Mouse (Mus musculus): ENCODE results near the gene Pttg1ip. TPM values are rescaled to one million over a fixed set of nuclear protein-coding genes. Genes with fewer than 3 reads are reported as not detected.

The Pttg1ip gene
- polyA plus RNA-seq, 1 experiment from 2014 or later = 127 TPM

DNA sequence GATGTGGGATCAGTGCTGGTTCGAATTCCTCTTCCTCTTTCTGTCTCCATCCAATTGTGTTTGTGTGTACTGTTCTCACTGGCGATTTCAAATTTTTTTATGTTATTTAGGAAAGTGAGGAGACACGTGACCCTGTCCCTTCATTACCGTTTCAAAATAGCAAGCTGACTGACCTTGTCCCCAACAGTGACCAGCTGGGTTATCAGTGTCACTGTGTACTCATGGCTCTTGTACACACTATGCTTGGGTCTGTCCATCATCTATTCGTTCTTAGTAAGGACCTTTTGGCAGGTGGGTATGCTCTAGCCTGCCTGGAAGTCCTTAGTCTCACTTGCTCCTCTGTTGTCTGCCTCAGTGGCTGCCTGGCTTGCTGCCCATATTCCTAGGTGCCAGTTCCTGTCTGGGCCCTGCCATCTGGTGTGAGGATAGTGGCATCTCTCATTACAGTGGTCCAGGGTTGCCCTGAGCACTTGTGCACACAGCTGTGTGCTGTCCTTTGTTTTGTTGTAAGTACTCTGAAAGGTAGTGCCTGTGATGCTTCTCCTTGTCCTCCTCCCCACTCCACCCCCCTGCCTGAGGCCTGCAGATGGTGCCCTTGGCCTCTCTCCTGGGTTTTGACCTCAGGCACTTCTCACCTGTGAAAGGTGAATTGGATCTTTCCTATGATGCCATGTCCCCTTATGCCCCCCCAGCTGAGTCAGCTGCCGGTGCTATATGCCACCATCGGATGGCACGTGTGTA lies 28.9 kb downstream of the Pttg1ip start:
- no peaks in the 10 kb centered on the region for H3K9me3 ChIP-seq (ENCODE audit: control insufficient read depth, low read length)
- peaks cover 15% of the 10 kb centered on the region for H3K4me1 ChIP-seq (replicated peaks; ENCODE audit: control insufficient read depth, insufficient read depth, low read length)
- H3K9ac ChIP-seq (ENCODE audit: low read length) = no peak overlapping the region
- no peak overlapping the region for H3K4me3 ChIP-seq (ENCODE audit: low read length)
- H3K4me2 ChIP-seq (ENCODE audit: low read depth, low read length) = no peak overlapping the region
- H3K36me3 ChIP-seq (ENCODE audit: control insufficient read depth, insufficient read depth, low read length) = peaks cover 36% of the 10 kb centered on the region
- 82% methylated on average over 8 of the region's 8 CpGs for WGBS
- no peak overlapping the region for H3K27ac ChIP-seq (ENCODE audit: low read length)
- H3K27me3 ChIP-seq (ENCODE audit: control insufficient read depth, insufficient read depth, low read depth, low read length) = no peaks in the 10 kb centered on the region
- ATAC-seq (ENCODE audit: low read depth) = no peak

DNA sequence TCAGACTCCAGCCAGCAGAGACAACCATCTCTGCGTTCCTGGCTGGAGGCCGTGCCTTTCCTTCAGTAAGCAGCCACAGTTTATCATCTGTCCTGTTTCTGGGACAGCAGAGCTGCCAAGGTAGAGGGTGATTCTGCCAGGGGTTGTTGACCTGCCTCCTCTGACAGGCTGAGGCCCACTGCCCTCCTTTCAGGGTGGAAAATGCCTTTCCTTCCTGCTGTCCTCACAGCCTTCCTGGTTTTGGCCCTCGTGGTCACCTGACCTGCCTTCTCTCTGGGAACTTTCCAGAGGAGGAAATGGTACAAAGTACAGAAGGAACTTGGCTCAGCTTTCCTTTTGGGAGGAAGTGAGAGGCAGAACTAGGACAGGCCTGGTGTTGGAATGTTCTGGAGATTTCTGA lies 31.9 kb downstream of the Pttg1ip start:
- peaks cover 3% of the 10 kb centered on the region for H3K4me1 ChIP-seq (replicated peaks; ENCODE audit: control insufficient read depth, insufficient read depth, low read length)
- peaks cover 56% of the 10 kb centered on the region for H3K36me3 ChIP-seq (ENCODE audit: control insufficient read depth, insufficient read depth, low read length)
- peak; percentile 71 for ATAC-seq (ENCODE audit: low read depth)
- 0 out of 2 replicates have a peak overlapping the region, but pooled peaks have one; percentile 5 for H3K9ac ChIP-seq (ENCODE audit: low read length)
- H3K27me3 ChIP-seq (ENCODE audit: control insufficient read depth, insufficient read depth, low read depth, low read length) = no peaks in the 10 kb centered on the region
- no peaks in the 10 kb centered on the region for H3K9me3 ChIP-seq (ENCODE audit: control insufficient read depth, low read length)
- WGBS = 68% methylated on average over 3 of the region's 3 CpGs
- H3K4me2 ChIP-seq (ENCODE audit: low read depth, low read length) = no peak overlapping the region
- no peak overlapping the region for H3K4me3 ChIP-seq (ENCODE audit: low read length)
- peak overlapping the region; percentile 79 for H3K27ac ChIP-seq (ENCODE audit: low read length)

DNA sequence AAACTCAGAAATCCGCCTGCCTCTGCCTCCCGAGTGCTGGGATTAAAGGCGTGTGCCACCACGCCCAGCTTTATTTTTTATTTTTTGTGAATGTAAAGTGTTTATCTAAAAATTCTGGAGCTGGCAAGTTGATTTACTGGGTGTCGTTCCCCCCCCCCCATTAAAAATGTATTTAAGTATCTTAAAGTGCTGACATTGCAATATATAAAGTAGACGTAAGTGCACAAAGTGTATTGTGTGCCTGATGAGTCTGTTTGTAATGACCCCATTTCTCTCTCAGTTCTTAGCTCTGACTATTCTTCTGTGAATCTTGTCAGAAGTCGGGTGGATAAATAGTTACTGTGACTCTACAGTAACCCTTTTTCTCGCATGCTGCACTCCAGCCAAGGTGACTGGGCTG lies 34.1 kb downstream of the Pttg1ip start:
- Histone ChIP-seq H3K9me3 (ENCODE audit: control insufficient read depth, low read length) (no peaks in the 10 kb centered on the region), H3K9ac (ENCODE audit: low read length) (no peak overlapping the region), H3K27ac (ENCODE audit: low read length) (no peak overlapping the region), H3K4me2 (ENCODE audit: low read depth, low read length) (no peak overlapping the region), H3K27me3 (ENCODE audit: control insufficient read depth, insufficient read depth, low read depth, low read length) (no peaks in the 10 kb centered on the region), H3K36me3 (ENCODE audit: control insufficient read depth, insufficient read depth, low read length) (peaks cover 54% of the 10 kb centered on the region), H3K4me1 (replicated peaks; ENCODE audit: control insufficient read depth, insufficient read depth, low read length) (peaks cover 3% of the 10 kb centered on the region), H3K4me3 (ENCODE audit: low read length) (no peak overlapping the region)
- WGBS = 86% methylated on average over 8 of the region's 8 CpGs
- ATAC-seq (ENCODE audit: low read depth) = no peak

DNA sequence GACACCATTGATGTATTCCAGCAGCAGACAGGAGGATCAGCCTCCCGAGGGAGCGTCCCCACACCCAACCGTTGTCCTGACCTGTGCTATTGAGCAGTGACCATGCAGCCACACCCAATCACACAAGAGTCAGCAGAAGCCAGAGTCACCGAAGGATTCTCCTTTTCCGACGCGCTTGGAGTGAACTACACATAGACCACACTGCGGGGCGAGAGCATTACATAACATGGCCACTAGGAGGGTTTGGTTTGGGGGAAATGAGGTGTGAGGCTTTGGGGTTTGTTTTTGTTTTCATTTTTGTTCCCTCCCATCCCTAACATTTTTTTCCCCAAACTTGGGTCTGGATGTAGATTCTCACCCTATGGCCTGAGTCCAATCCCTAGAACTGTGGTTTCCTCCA lies 34.6 kb downstream of the Pttg1ip start:
- no peaks in the 10 kb centered on the region for H3K27me3 ChIP-seq (ENCODE audit: control insufficient read depth, insufficient read depth, low read depth, low read length)
- H3K9me3 ChIP-seq (ENCODE audit: control insufficient read depth, low read length) = no peaks in the 10 kb centered on the region
- no peak overlapping the region for H3K4me3 ChIP-seq (ENCODE audit: low read length)
- 93% methylated on average over 9 of the region's 9 CpGs for WGBS
- ATAC-seq (ENCODE audit: low read depth) = no peak
- no peak overlapping the region for H3K4me2 ChIP-seq (ENCODE audit: low read depth, low read length)
- H3K4me1 ChIP-seq (replicated peaks; ENCODE audit: control insufficient read depth, insufficient read depth, low read length) = peaks cover 3% of the 10 kb centered on the region
- H3K9ac ChIP-seq (ENCODE audit: low read length) = no peak overlapping the region
- peaks cover 49% of the 10 kb centered on the region for H3K36me3 ChIP-seq (ENCODE audit: control insufficient read depth, insufficient read depth, low read length)
- no peak overlapping the region for H3K27ac ChIP-seq (ENCODE audit: low read length)

DNA sequence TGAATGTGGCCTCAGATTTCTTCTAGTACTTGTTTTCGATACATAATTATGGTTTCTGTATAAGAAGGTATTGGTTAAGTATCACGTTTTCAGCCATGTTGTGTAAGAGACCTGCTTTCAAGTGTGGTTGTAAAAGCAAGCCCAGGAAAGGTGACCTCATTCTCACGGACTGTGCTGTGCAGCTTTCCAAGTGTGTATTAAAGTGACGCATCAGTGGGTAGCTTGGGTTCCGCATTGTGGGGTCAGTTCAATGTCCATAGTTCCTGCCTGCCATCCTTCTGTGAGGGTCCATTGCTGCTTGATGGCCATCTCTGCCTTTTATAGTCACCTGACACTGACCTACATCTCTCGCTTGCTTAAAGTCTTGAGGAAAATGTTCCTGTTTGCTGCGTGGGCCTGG lies 35.4 kb downstream of the Pttg1ip start:
- H3K36me3 ChIP-seq (ENCODE audit: control insufficient read depth, insufficient read depth, low read length) = peaks cover 43% of the 10 kb centered on the region
- no peak for ATAC-seq (ENCODE audit: low read depth)

DNA sequence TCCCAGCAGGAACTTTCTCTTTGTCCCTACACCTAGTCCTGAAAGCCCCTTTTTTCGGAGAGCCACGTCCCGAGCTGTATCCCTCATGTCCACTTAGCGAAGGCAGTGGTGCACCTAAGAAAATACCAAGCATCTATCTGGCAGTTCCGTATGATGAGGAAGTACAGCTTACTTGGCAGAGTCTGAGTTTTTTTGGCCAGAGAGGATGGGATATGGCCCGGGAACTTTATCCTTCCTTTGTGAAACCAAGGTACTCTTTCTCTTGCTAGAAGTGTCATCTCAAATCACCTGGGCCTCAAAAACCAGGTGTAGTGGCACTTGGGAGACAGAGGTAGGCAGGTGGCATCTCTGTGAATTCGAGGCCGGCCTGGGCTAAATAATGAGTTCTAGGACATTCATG lies 40.0 kb downstream of the Pttg1ip start:
- H3K4me3 ChIP-seq (ENCODE audit: low read length) = peak overlapping the region; percentile 65
- no peaks in the 10 kb centered on the region for H3K9me3 ChIP-seq (ENCODE audit: control insufficient read depth, low read length)
- WGBS = 77% methylated on average over 8 of the region's 8 CpGs
- H3K36me3 ChIP-seq (ENCODE audit: control insufficient read depth, insufficient read depth, low read length) = peaks cover 16% of the 10 kb centered on the region
- H3K27ac ChIP-seq (ENCODE audit: low read length) = peak overlapping the region; percentile 91
- peak overlapping the region; percentile 71 for H3K4me2 ChIP-seq (ENCODE audit: low read depth, low read length)
- H3K27me3 ChIP-seq (ENCODE audit: control insufficient read depth, insufficient read depth, low read depth, low read length) = no peaks in the 10 kb centered on the region
- ATAC-seq (ENCODE audit: low read depth) = no peak; the same call in 1 of the 2 replicates
- H3K9ac ChIP-seq (ENCODE audit: low read length) = peak overlapping the region; percentile 97
- H3K4me1 ChIP-seq (replicated peaks; ENCODE audit: control insufficient read depth, insufficient read depth, low read length) = peaks cover 26% of the 10 kb centered on the region

More for the DNA sequence above, 35.4 kb downstream of the Pttg1ip start:
- peaks cover 8% of the 10 kb centered on the region for H3K4me1 ChIP-seq (replicated peaks; ENCODE audit: control insufficient read depth, insufficient read depth, low read length)
- H3K9ac ChIP-seq (ENCODE audit: low read length) = no peak overlapping the region
- WGBS = 93% methylated on average over 7 of the region's 7 CpGs
- no peak overlapping the region for H3K4me2 ChIP-seq (ENCODE audit: low read depth, low read length)
- no peaks in the 10 kb centered on the region for H3K9me3 ChIP-seq (ENCODE audit: control insufficient read depth, low read length)
- H3K4me3 ChIP-seq (ENCODE audit: low read length) = no peak overlapping the region
- no peaks in the 10 kb centered on the region for H3K27me3 ChIP-seq (ENCODE audit: control insufficient read depth, insufficient read depth, low read depth, low read length)
- no peak overlapping the region for H3K27ac ChIP-seq (ENCODE audit: low read length)

DNA sequence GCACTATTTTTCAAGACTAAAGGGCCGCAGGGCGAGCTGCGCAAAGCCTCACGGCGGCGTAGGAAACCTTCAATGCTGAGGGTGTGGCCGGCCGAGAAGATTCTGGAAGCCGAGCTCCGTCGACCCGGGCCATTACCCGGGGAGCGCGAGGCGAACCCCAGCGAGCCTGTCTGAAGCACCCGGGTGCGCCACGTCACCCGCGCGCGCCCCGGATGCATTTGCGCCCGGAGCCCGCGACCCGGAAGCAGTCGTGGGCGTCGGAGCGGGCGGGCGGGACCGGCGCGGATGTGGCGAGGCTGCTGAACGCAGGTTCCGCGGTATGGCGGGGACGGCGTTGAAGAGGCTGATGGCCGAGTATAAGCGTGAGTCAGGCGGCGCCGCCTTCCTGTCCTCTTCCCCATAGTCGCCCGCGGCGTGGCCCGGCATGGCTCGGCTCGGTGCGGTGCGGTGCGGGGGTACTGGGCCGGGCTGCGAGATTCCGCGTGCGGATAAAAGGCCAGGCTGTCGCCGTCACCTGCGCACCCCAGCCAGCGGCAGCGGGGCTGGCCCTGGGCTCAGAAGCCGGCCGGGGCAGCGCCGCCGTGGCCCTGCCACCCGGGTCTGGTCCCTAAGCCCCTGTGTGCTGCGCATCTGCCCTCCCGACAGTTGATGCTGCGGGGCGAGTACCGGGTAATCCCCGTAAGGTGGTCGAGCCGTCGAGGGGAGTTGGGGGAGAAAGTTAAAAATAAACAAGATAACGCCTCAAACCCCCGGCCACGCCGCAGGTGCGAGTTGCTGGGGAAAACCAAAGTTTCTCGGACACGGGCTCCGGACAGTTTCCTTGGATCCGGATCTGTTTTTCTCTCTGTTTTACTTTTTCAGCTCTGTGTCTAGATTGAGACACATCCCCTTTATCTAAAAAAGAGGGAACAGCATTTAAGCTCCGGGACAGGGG lies 40.8 kb downstream of the Pttg1ip start, which contains the start of gene Ube2g2:
Gene Ube2g2 (plus strand): TSS at position 221 of the 934 bp plus-strand sequence.
- peak within 1 kb of the TSS; percentile 91 for H3K27ac ChIP-seq (ENCODE audit: low read length)
- no peaks in the 10 kb centered on the region for H3K27me3 ChIP-seq (ENCODE audit: control insufficient read depth, insufficient read depth, low read depth, low read length)
- peaks cover 29% of the 10 kb centered on the region for H3K4me1 ChIP-seq (replicated peaks; ENCODE audit: control insufficient read depth, insufficient read depth, low read length)
- H3K9me3 ChIP-seq (ENCODE audit: control insufficient read depth, low read length) = no peaks in the 10 kb centered on the region
- ATAC-seq (ENCODE audit: low read depth) = peak; percentile 95
- H3K4me2 ChIP-seq (ENCODE audit: low read depth, low read length) = peak within 1 kb of the TSS; percentile 71
- H3K36me3 ChIP-seq (ENCODE audit: control insufficient read depth, insufficient read depth, low read length) = peaks cover 11% of the 10 kb centered on the region
- H3K4me3 ChIP-seq (ENCODE audit: low read length) = peak within 1 kb of the TSS; percentile 65
- peak within 1 kb of the TSS; percentile 97 for H3K9ac ChIP-seq (ENCODE audit: low read length)
- WGBS = under 1% methylated on average over 85 of the region's 96 CpGs

DNA sequence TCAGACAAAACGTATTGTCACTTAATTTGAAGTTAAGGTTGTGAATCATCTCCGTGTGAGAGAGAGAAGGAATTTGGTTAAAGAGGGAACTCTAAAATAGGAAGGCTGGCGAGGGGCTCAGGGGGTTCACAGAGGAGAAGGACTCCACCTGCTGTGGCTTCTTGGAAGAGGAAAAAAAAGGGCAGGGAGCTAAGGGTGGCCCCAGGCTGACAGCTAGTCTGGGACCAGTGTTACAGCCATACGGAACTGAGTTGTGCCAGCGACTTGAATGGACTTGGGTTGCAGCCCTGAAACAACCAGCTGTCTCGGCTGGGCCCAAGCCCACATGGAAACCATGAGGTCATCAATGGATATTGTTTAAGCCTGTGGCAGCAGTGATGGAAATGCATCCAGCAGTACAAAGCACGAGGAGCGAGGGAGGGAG lies 41.6 kb downstream of the Pttg1ip start:
- Histone ChIP-seq H3K27me3 (ENCODE audit: control insufficient read depth, insufficient read depth, low read depth, low read length) (no peaks in the 10 kb centered on the region), H3K27ac (ENCODE audit: low read length) (peak overlapping the region; percentile 91), H3K36me3 (ENCODE audit: control insufficient read depth, insufficient read depth, low read length) (peaks cover 6% of the 10 kb centered on the region), H3K4me1 (replicated peaks; ENCODE audit: control insufficient read depth, insufficient read depth, low read length) (peaks cover 29% of the 10 kb centered on the region), H3K4me3 (ENCODE audit: low read length) (peak overlapping the region; percentile 65), H3K4me2 (ENCODE audit: low read depth, low read length) (peak overlapping the region; percentile 71), H3K9me3 (ENCODE audit: control insufficient read depth, low read length) (no peaks in the 10 kb centered on the region), H3K9ac (ENCODE audit: low read length) (peak overlapping the region; percentile 97)
- 7% methylated on average over 8 of the region's 8 CpGs for WGBS
- peak; percentile 20; the same call in 1 of the 2 replicates for ATAC-seq (ENCODE audit: low read depth)
